Mouse (Mus musculus) MEL (cell line): ENCODE data around the gene Homez.

ENCODE experiments used
- CTCF ChIP-seq, 3 experiments: IDR thresholded peaks in 2 of 3; conservative IDR thresholded peaks in 1 of 3; 2 replicates each; pipeline ENCODE4 v1.5.1; 2011 to 2012; ENCODE audit warnings: low read length in 3 of 3, low read depth in 2 of 3, mild to moderate bottlenecking in 2 of 3, improper control_type of control experiment in 1 of 3, inconsistent platforms in 1 of 3, mixed read lengths in 1 of 3, moderate library complexity in 1 of 3; ENCODE audit not compliant: control insufficient read depth in 1 of 3, insufficient read depth in 1 of 3, poor library complexity in 1 of 3, severe bottlenecking in 1 of 3
- EP300 ChIP-seq, 2 experiments: IDR thresholded peaks; 2 replicates each; pipeline ENCODE4 v1.6.1; 2011; ENCODE audit warnings: improper control_type of control experiment in 2 of 2, low read length in 2 of 2, low read depth in 1 of 2, mild to moderate bottlenecking in 1 of 2
- ETS1 ChIP-seq: IDR thresholded peaks from 2 replicates; pipeline ENCODE4 v1.6.1; 2012; ENCODE audit warnings: low read depth, mild to moderate bottlenecking, inconsistent platforms, low read length, improper control_type of control experiment, moderate library complexity
- GABPA ChIP-seq: IDR thresholded peaks from 2 replicates; pipeline ENCODE4 v1.6.1; 2012; ENCODE audit warnings: low read depth, mild to moderate bottlenecking, inconsistent platforms, low read length, improper control_type of control experiment, moderate library complexity
- POLR2A ChIP-seq, 2 experiments: IDR thresholded peaks; 2 replicates each; pipeline ENCODE4 v1.6.1; 2011 to 2012; ENCODE audit warnings: low read length in 2 of 2, mild to moderate bottlenecking in 2 of 2, control low read depth in 1 of 2, improper control_type of control experiment in 1 of 2, low read depth in 1 of 2, moderate library complexity in 1 of 2; ENCODE audit not compliant: control insufficient read depth in 1 of 2, insufficient read depth in 1 of 2, poor library complexity in 1 of 2
- USF1 ChIP-seq: IDR thresholded peaks from 2 replicates; pipeline ENCODE4 v1.6.1; 2014; ENCODE audit warnings: low read depth, mild to moderate bottlenecking, inconsistent platforms, low read length, improper control_type of control experiment, moderate library complexity

- TF ChIP-seq CTCF (IDR thresholded peaks at IDR 0.05 in 2 of 3, conservative IDR thresholded peaks at IDR 0.05 in 1 of 3; ENCODE audit: control insufficient read depth in 1 of 3, insufficient read depth in 1 of 3, low read depth in 2 of 3, low read length in 3 of 3, poor library complexity in 1 of 3, severe bottlenecking in 1 of 3): no peak
- TF ChIP-seq ETS1: no peak
- no peak for TF ChIP-seq GABPA
- TF ChIP-seq POLR2A (IDR thresholded peaks at IDR 0.05; ENCODE audit: control insufficient read depth in 1 of 2, insufficient read depth in 1 of 2, low read depth in 1 of 2, low read length in 2 of 2, poor library complexity in 1 of 2): no peak
- no peak for TF ChIP-seq USF1
- TF ChIP-seq EP300 (IDR thresholded peaks at IDR 0.05; ENCODE audit: low read depth in 1 of 2, low read length in 2 of 2): no peak
Measured at GRCm38 (mm10) chr14:54874165-54874564, 3.4 kb upstream of the Homez start.
